Mouse (Mus musculus) liver, adult 2 months (tissue): ENCODE results near the gene Aldh9a1. TPM values are rescaled to one million over a fixed set of nuclear protein-coding genes. Genes with fewer than 3 reads are reported as not detected.
A peak's percentile ranks its signal among the peaks of the same experiment; 100 is the strongest.

Experiments used
- DNase-seq: peaks from one replicate; pipeline ENCODE4 v3.0.0-alpha.2; 2011; ENCODE audit warnings: low read depth, low spot score; ENCODE audit errors: extremely low read depth
- H3K27ac ChIP-seq: fragments of 200-500 bp; replicated peaks from 2 replicates; pipeline ENCODE4 v1.5.1; 2012; ENCODE audit warnings: low read depth, mild to moderate bottlenecking, control low read depth, inconsistent platforms, low read length; ENCODE audit not compliant: insufficient read depth
- H3K27me3 ChIP-seq: fragments of 200-500 bp; 2 replicates; pipeline ENCODE4 v1.6.1; 2012; ENCODE audit warnings: mild to moderate bottlenecking, moderate library complexity, low read length, inconsistent platforms; ENCODE audit not compliant: control insufficient read depth, insufficient read depth
- H3K36me3 ChIP-seq: fragments of 200-500 bp; 2 replicates; pipeline ENCODE4 v1.6.1; 2012; ENCODE audit warnings: low read length, inconsistent platforms; ENCODE audit not compliant: control insufficient read depth, insufficient read depth
- H3K4me1 ChIP-seq: fragments of 200-500 bp; 2 replicates; pipeline ENCODE4 v1.6.1; 2011; ENCODE audit warnings: low read length; ENCODE audit not compliant: control insufficient read depth, insufficient read depth
- H3K4me3 ChIP-seq: fragments of 200-500 bp; 2 replicates; pipeline ENCODE4 v1.5.1; 2011; ENCODE audit warnings: low read depth, mild to moderate bottlenecking, control low read depth, low read length, moderate library complexity; ENCODE audit not compliant: insufficient read depth
- H3K79me2 ChIP-seq: fragments of 200-500 bp; 2 replicates; pipeline ENCODE4 v1.6.1; 2012; ENCODE audit warnings: inconsistent platforms, mild to moderate bottlenecking, low read length, moderate library complexity; ENCODE audit not compliant: control insufficient read depth, insufficient read depth
- H3K9ac ChIP-seq: fragments of 200-500 bp; 2 replicates; pipeline ENCODE4 v1.6.1; 2012; ENCODE audit warnings: low read depth, mild to moderate bottlenecking, control low read depth, inconsistent platforms, low read length
- CTCF ChIP-seq: fragments of 200-500 bp; IDR thresholded peaks from 2 replicates; pipeline ENCODE4 v1.5.1; 2011; ENCODE audit warnings: low read depth, low read length, control low read depth
- POLR2A ChIP-seq: fragments of 200-500 bp; IDR thresholded peaks from 2 replicates; pipeline ENCODE4 v1.6.1; 2011; ENCODE audit warnings: low read length, control low read depth; ENCODE audit not compliant: insufficient read depth; ENCODE audit errors: extremely low read depth
- WGBS: fragments of 180-500 bp; shearing (Covaris S2); methylation state at CpG from one replicate; pipeline ENCODE4 v1.1.7; 2018; 5-methylcytosine and 5-hydroxymethylcytosine counted together
- polyA plus RNA-seq: library from polyadenylated mRNA; depleted of rRNA; stranded (reverse); fragments of >200 nt; gene quantifications from 2 replicates; pipeline ENCODE4 v1.2.3, GENCODE M21; 2012
- total RNA-seq: library from RNA; depleted of rRNA; stranded (reverse); fragments of >200 nt; gene quantifications from 2 replicates; pipeline ENCODE4 v1.2.3, GENCODE M21; 2014

The Aldh9a1 gene
- total and polyA plus RNA-seq, 2 experiments, result 119 to 127 TPM

DNA sequence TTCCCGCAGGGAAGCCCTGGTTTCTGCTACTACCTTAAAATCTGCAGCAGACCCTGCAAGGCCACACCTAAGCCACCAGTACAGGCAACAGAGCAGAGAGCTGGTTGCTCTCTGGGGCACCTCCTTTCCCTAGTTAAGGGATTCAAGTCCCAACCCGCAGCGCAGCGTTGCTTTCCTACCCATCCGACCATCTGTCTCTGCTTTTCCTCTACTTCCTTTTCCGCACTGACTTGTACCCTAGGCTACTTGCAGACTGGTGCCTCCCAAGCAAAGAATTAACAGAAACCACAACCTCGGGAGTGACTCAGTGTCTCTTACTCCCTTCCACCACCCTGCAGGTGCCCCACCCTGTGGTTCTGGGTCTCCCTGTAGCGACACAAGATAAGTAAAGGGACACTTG, 42.9 kb downstream of the Aldh9a1 start:
- H3K27ac ChIP-seq, result no peak overlapping the region
- no peak for DNase-seq
- no peak overlapping the region for H3K4me3 ChIP-seq

DNA sequence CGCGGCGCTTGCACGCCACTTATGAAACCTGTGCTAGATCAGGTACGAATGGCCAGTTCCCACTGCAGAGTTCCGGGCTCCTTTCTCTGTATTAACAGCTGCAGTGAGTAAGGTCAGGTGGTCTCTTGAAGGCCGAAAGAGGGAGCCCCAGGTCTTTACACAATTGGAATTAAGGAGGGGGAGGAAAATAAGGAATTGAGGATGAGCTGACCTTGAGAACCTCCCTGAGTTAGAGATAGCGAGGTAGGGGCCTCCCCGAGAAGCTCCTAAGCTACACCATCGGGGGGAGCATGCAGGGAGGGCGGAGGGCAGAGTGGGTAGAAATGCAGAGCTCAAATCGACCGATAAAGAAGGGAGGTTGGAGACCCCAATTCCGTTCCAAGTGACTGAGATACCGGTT, 43.5 kb downstream of the Aldh9a1 start:
- Histone ChIP-seq H3K27ac (no peak overlapping the region), H3K79me2 (no peaks in the 10 kb centered on the region; the same call in 1 of the 2 replicates), H3K9ac (peak overlapping the region; percentile 54), H3K4me3 (peak overlapping the region; percentile 98), H3K27me3 (no peaks in the 10 kb centered on the region), H3K36me3 (no peaks in the 10 kb centered on the region), H3K4me1 (peaks cover 11% of the 10 kb centered on the region)
- WGBS, result 10% methylated on average over 15 of the region's 15 CpGs
- DNase-seq, result no peak
- no peak for TF ChIP-seq POLR2A
- no peak for TF ChIP-seq CTCF

More for the DNA sequence above, 42.9 kb downstream of the Aldh9a1 start:
- peaks cover 15% of the 10 kb centered on the region for H3K4me1 ChIP-seq
- H3K9ac ChIP-seq, result no peak overlapping the region; the same call in 1 of the 2 replicates
- H3K79me2 ChIP-seq, result no peaks in the 10 kb centered on the region; the same call in 1 of the 2 replicates
- H3K27me3 ChIP-seq, result no peaks in the 10 kb centered on the region
- TF ChIP-seq CTCF, result no peak
- 30% methylated on average over 8 of the region's 8 CpGs for WGBS
- no peaks in the 10 kb centered on the region for H3K36me3 ChIP-seq

DNA sequence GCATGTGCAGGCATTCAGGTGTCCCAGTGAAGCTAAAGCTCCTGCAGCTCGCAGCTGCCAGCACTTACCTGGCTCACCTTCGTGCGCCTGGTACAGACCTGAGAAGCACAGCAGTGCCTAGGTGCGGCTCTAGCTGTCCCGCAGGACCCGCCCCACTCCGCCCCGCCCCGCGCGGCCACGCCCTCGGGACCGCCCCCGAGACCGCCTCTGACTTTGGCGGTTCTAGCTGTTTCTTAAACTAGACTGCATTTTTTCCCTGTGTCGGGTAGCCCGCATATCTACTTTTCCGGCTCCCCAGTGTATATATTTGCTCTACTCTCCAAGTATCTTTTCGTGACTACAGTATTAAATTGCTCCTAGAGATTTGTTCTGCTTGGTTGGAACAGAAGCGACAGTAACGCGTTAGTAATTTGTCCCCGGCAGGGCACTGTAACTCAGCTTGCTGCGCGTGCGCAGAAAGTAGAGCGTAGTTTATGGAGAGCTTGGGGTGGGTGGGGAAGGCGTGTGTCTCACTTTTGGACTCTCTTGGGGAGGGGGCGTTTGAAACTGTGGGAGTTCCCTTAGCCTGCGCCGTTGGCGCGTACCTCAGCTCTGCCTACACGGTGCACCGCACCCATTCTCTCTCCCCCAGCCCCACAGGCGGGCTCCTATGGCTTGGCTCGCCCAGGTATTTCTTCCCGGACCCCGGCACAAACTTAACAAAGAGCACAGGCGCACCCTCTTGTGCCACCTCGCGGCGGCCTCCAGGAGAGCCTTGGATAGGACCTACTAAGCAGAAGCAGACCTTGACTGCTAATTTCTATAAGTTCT, 44.1 kb downstream of the Aldh9a1 start, which contains the start of gene Mgst3:
Gene Mgst3 (minus strand): TSS at position 159 of the 810 bp plus-strand sequence.
- under 1% methylated on average over 45 of the region's 45 CpGs for WGBS
- DNase-seq, result peak; percentile 89
- H3K4me1 ChIP-seq, result peaks cover 11% of the 10 kb centered on the region
- TF ChIP-seq POLR2A, result peak; percentile 50; the same call in 1 of the 2 replicates
- peak; percentile 82 for TF ChIP-seq CTCF
- no peaks in the 10 kb centered on the region; the same call in 1 of the 2 replicates for H3K79me2 ChIP-seq
- no peaks in the 10 kb centered on the region for H3K27me3 ChIP-seq
- peak within 1 kb of the TSS; percentile 98 for H3K4me3 ChIP-seq
- H3K9ac ChIP-seq, result peak within 1 kb of the TSS; percentile 89
- no peaks in the 10 kb centered on the region for H3K36me3 ChIP-seq
- H3K27ac ChIP-seq, result peak within 1 kb of the TSS; percentile 91

DNA sequence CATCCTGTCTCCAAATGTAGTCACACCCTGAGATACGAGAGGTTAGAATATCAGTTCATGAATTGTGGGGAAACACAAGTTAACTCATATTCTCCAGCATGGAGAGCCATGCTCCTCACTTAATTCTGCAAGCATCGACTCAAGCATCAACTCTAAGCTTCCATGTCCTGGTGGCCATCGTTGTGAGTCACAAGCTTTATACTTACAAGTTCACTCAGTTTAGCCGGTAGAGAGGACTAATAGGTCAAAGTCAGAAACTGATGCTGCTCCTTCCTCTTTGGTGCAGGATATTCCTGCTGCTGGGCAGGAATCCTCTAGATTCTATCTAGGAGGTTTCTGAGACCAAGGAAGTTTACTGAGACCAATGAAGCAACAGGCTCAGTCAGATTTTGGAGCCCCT, 55.4 kb downstream of the Aldh9a1 start:
- no peak overlapping the region for H3K9ac ChIP-seq
- no peak for TF ChIP-seq POLR2A
- no peak for TF ChIP-seq CTCF
- no peak overlapping the region for H3K27ac ChIP-seq
- H3K27me3 ChIP-seq, result no peaks in the 10 kb centered on the region
- H3K36me3 ChIP-seq, result no peaks in the 10 kb centered on the region
- no peaks in the 10 kb centered on the region for H3K4me1 ChIP-seq
- no peak overlapping the region for H3K4me3 ChIP-seq
- 74% methylated on average over 4 of the region's 4 CpGs for WGBS
- H3K79me2 ChIP-seq, result no peaks in the 10 kb centered on the region
- no peak for DNase-seq

DNA sequence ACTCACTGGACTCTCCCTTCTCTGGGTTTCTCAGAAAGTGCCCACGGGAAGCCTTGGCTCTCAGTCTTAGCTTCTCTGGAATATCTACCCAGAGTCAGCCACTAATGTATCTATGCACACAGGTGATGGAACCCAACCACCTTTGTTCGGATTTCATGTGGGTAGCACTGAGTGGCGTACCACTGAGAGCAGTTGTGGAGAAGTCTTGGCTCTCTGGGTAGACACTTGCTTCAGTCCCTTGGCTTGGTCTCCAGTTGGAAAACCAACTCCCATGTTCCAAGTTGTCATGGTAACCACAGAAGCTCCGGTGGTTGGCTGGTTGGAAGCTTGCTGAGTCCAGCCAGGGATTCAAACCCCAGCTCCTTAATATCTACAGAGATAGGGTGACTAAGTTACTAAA, 59.8 kb downstream of the Aldh9a1 start:
- Histone ChIP-seq H3K9ac (no peak overlapping the region), H3K27ac (no peak overlapping the region), H3K27me3 (no peaks in the 10 kb centered on the region), H3K4me3 (no peak overlapping the region), H3K4me1 (no peaks in the 10 kb centered on the region), H3K36me3 (no peaks in the 10 kb centered on the region), H3K79me2 (no peaks in the 10 kb centered on the region)
- no peak for TF ChIP-seq POLR2A
- no peak for TF ChIP-seq CTCF
- DNase-seq, result no peak
- 78% methylated on average over 4 of the region's 4 CpGs for WGBS
